26 mouse cellular contexts compared by ENCODE assay signal in genomic region chr2:168070425-168070824, GRCm38 (mm10). TPM values are rescaled to one million over a fixed set of nuclear protein-coding genes. Genes with fewer than 3 reads are reported as not detected.
DNase-seq lines count a peak whose midpoint lies in the region; ATAC-seq and TF ChIP-seq lines count a peak whose summit lies in the region.
"Had no signal": no experiment of that assay in that cellular context is flagged by ENCODE, and none has a peak within 500 bp of the region (broad histone marks: within the 10 kb centered on the region; RNA-seq: fewer than 3 reads in every experiment).

No protein-coding gene starts in this region.

- H3K9me3 ChIP-seq in heart, embryonic 11.5 days (replicated peaks; ENCODE audit: control insufficient read depth, low read length): no peaks in the 10 kb centered on the region
- no peaks in the 10 kb centered on the region for H3K9me3 ChIP-seq in limb, embryonic 10.5 days (replicated peaks)
- H3K9me3 ChIP-seq: embryonic facial prominence, embryonic 12.5 days; limb, embryonic 13.5 days; neural tube, embryonic 12.5 days had no signal

- H3K4me3 ChIP-seq in gastrocnemius, adult 2 months: no peak overlapping the region
- H3K4me3 ChIP-seq in heart, embryonic 11.5 days (ENCODE audit: low read depth, low read length): no peak overlapping the region
- H3K4me3 ChIP-seq in limb, embryonic 10.5 days: no peak overlapping the region
- H3K4me3 ChIP-seq: embryonic facial prominence, embryonic 12.5 days; limb, embryonic 13.5 days; myocyte; neural tube, embryonic 12.5 days had no signal

- intact Hi-C loops in gastrocnemius, adult 2 months (cut with DNase I): no loop called here
- intact Hi-C loops in gastrocnemius, postnatal 14 days (cut with DNase I; ENCODE audit: low total_unique reads): no loop called here
- intact Hi-C loops in heart, postnatal 10 days (cut with DNase I): no loop called here

- H3K4me2 ChIP-seq in heart, embryonic 11.5 days: no peak overlapping the region
- H3K4me2 ChIP-seq: embryonic facial prominence, embryonic 12.5 days; hindbrain, embryonic 14.5 days; limb, embryonic 13.5 days; liver, embryonic 11.5 days; midbrain, embryonic 11.5 days; neural tube, embryonic 12.5 days had no signal

- no peaks in the 10 kb centered on the region for H3K27me3 ChIP-seq in heart, embryonic 11.5 days (ENCODE audit: control insufficient read depth, insufficient read depth, low read length)
- H3K27me3 ChIP-seq in limb, embryonic 10.5 days (ENCODE audit: low read depth, poor library complexity, severe bottlenecking): no peaks in the 10 kb centered on the region
- H3K27me3 ChIP-seq: limb, embryonic 13.5 days; neural tube, embryonic 12.5 days; Patski had no signal

- no peaks in the 10 kb centered on the region for H3K36me3 ChIP-seq in heart, embryonic 11.5 days (ENCODE audit: control insufficient read depth, insufficient read depth, low read length)
- H3K36me3 ChIP-seq in limb, embryonic 10.5 days: no peaks in the 10 kb centered on the region
- H3K36me3 ChIP-seq: embryonic facial prominence, embryonic 12.5 days; limb, embryonic 13.5 days; neural tube, embryonic 12.5 days had no signal

- no peak for ATAC-seq in heart, embryonic 11.5 days (replicated peaks; ENCODE audit: insufficient number of reproducible peaks, low FRiP score, low TSS enrichment)
- ATAC-seq: forebrain, embryonic 16.5 days; intestine, postnatal 0 days; midbrain, embryonic 16.5 days; Patski had no signal

- 20% methylated on average over 5 of the region's 5 CpGs for WGBS in heart, embryonic 11.5 days (ENCODE audit: insufficient replicate concordance)
- 69% methylated on average over 5 of the region's 5 CpGs for WGBS in limb, embryonic 10.5 days

- no peak overlapping the region for H3K9ac ChIP-seq in heart, embryonic 11.5 days (ENCODE audit: low read depth, low read length)
- H3K9ac ChIP-seq: embryonic facial prominence, embryonic 12.5 days; hindbrain, embryonic 14.5 days; limb, embryonic 13.5 days; neural tube, embryonic 12.5 days had no signal

- peak overlapping the region; percentile 85 for H3K27ac ChIP-seq in gastrocnemius, adult 2 months
- H3K27ac ChIP-seq in heart, embryonic 11.5 days (ENCODE audit: low read depth, low read length): 0 out of 2 replicates have a peak overlapping the region, but pooled peaks have one; percentile 15
- H3K27ac ChIP-seq in limb, embryonic 10.5 days: 0 out of 2 replicates have a peak overlapping the region, but pooled peaks have one; percentile 28
- H3K27ac ChIP-seq: embryonic facial prominence, embryonic 12.5 days; hindbrain, embryonic 14.5 days; limb, embryonic 13.5 days; neural tube, embryonic 12.5 days had no signal

- peaks cover 14% of the 10 kb centered on the region for H3K4me1 ChIP-seq in heart, embryonic 11.5 days (ENCODE audit: control insufficient read depth, insufficient read depth, low read length)
- peaks cover 34% of the 10 kb centered on the region for H3K4me1 ChIP-seq in limb, embryonic 10.5 days

- no peak for TF ChIP-seq CTCF in gastrocnemius, adult 2 months (IDR thresholded peaks at IDR 0.05)

- DNase-seq in gastrocnemius, adult 2 months: peak; percentile 61
- no peak for DNase-seq in gastrocnemius, postnatal 14 days
- DNase-seq in heart, postnatal 10 days: no peak
- DNase-seq in lung, adult 18-20 months: peak; percentile 57 to 63
- DNase-seq in lung, postnatal 14 days: no peak
- no peak for DNase-seq in limb, embryonic 10.5 days (ENCODE audit: low spot score)
- DNase-seq in spleen, postnatal 4 days (ENCODE audit: low spot score in 2 of 2): no peak
- DNase-seq: adrenal gland, postnatal 14 days; cerebellum, adult 11 months; cerebellum, adult 9-11 months; embryo, embryonic 11 days; kidney, adult 9 months; right cerebral cortex, postnatal 4 days; thymus, postnatal 4 days had no signal

RNA-seq across cellular contexts. Expression of gene Pard6b, which starts 10.4 kb away (rescaled TPM):
- total RNA-seq in gastrocnemius, adult 2 months (2021): 1 to 10 TPM in 1 of 2 experiments, under 1 TPM in 1; 0.66 to 1.7 TPM
- 1 to 10 TPM in 1 of 2 experiments, under 1 TPM in 1; 0.74 to 1.4 TPM for total RNA-seq in gastrocnemius, postnatal 14 days (2021)
- 8.9 and 11.8 TPM in 2 replicates for polyA plus RNA-seq in heart, embryonic 11.5 days (2014; fragmentation: Nextera tagmentation; extraction: Ambion mirVana)
- total RNA-seq in heart, postnatal 10 days (2021): 1 to 10 TPM; 3.4 to 4.9 TPM
- 4.5 and 6.0 TPM in 2 replicates for polyA plus RNA-seq in limb, embryonic 10.5 days (2016; fragmentation: Nextera tagmentation; extraction: Ambion mirVana)

Comparison
In these comparisons a context has a peak if more than half of its experiments do, and no peak if none do; other contexts are left out.
1. DNase-seq: peak in gastrocnemius, adult 2 months (single experiment) and lung, adult 18-20 months (2 of 2); none in gastrocnemius, postnatal 14 days (single experiment), heart, postnatal 10 days (0 of 2), lung, postnatal 14 days (single experiment), limb, embryonic 10.5 days (single experiment) and spleen, postnatal 4 days (0 of 2).
2. H3K27ac ChIP-seq: peak in every context shown above with its lines; median percentile 85 in gastrocnemius, adult 2 months; 28 in limb, embryonic 10.5 days; 15 in heart, embryonic 11.5 days.